12 mouse cellular contexts compared by ENCODE assay signal in the genomic region with DNA sequence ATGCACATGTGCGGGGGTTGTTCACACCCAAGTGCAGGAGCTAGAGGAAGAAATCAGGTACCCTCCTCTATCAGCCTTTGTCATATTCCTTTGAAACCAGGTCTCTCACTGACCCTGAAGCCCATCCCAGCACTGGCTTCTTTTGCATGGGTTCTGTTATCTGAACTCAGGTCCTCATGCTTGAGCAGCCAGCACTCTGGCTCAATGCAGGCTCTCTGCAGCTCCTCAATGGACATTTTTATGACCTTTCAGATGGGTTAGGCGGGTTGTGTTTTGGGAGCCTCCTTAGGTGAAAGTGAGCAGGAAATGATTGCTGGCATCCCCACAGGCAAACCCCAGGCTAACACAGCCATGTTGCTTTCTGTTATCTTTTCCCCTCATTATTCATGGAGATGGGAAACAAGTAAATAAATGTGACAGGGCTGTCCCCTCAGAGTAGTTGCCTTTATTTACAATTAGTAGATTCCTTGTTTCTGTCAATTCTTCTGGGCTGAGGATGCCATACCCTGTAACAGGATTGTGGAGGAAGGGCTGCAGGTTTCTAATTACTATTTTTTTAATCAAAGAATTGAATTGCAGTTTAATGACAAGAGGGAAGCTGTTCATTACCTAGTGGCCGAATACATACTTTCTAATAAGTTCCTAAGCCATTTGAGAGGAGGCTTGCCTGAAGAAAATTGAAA.
DNase-seq lines count a peak whose midpoint lies in the region; ATAC-seq lines count a peak whose summit lies in the region.
"Had no signal": no experiment of that assay in that cellular context is flagged by ENCODE, and none has a peak within 500 bp of the region (broad histone marks: within the 10 kb centered on the region; RNA-seq: fewer than 3 reads in every experiment).

No protein-coding gene starts in this region.

- intact Hi-C loops in heart, postnatal 14 days (cut with DNase I): no loop called here
- intact Hi-C loops in heart, postnatal 10 days (cut with DNase I): no loop called here

- H3K36me3 ChIP-seq in heart, embryonic 14.5 days (ENCODE audit: control insufficient read depth, insufficient read depth, low read length): no peaks in the 10 kb centered on the region
- H3K36me3 ChIP-seq in forebrain, embryonic 14.5 days (ENCODE audit: control insufficient read depth, insufficient read depth, low read length): no peaks in the 10 kb centered on the region
- no peaks in the 10 kb centered on the region for H3K36me3 ChIP-seq in midbrain, embryonic 11.5 days (ENCODE audit: control insufficient read depth, insufficient read depth, low read length)
- H3K36me3 ChIP-seq: embryonic facial prominence, embryonic 13.5 days; heart, embryonic 13.5 days; liver, embryonic 15.5 days had no signal

- H3K9me3 ChIP-seq in heart, embryonic 14.5 days (ENCODE audit: control insufficient read depth, low read length): no peaks in the 10 kb centered on the region
- no peaks in the 10 kb centered on the region for H3K9me3 ChIP-seq in forebrain, embryonic 14.5 days (replicated peaks; ENCODE audit: control insufficient read depth, low read length)
- no peaks in the 10 kb centered on the region for H3K9me3 ChIP-seq in midbrain, embryonic 11.5 days (ENCODE audit: control insufficient read depth, low read length)
- H3K9me3 ChIP-seq: embryonic facial prominence, embryonic 13.5 days; heart, embryonic 13.5 days; liver, embryonic 15.5 days had no signal

- no peak overlapping the region for H3K27ac ChIP-seq in heart, embryonic 14.5 days (replicated peaks in 1 of 2; ENCODE audit: control insufficient read depth in 1 of 2, insufficient read depth in 1 of 2, low read depth in 2 of 2, low read length in 2 of 2)
- peak overlapping the region; percentile 89 for H3K27ac ChIP-seq in forebrain, embryonic 14.5 days (ENCODE audit: low read depth, low read length)
- H3K27ac ChIP-seq in midbrain, embryonic 11.5 days (ENCODE audit: low read depth, low read length): peak overlapping the region; percentile 87
- H3K27ac ChIP-seq: embryonic facial prominence, embryonic 13.5 days; heart, embryonic 13.5 days; liver, embryonic 15.5 days had no signal

- 0 out of 2 replicates have a peak overlapping the region, but pooled peaks have one; percentile 13 for H3K4me2 ChIP-seq in heart, embryonic 14.5 days (ENCODE audit: low read length)
- H3K4me2 ChIP-seq in forebrain, embryonic 14.5 days (ENCODE audit: low read length): no peak overlapping the region
- peak overlapping the region; percentile 26 for H3K4me2 ChIP-seq in midbrain, embryonic 11.5 days
- H3K4me2 ChIP-seq: embryonic facial prominence, embryonic 13.5 days; liver, embryonic 15.5 days had no signal

- H3K27me3 ChIP-seq in heart, embryonic 14.5 days (ENCODE audit: control insufficient read depth, insufficient read depth, low read length): no peaks in the 10 kb centered on the region
- H3K27me3 ChIP-seq in forebrain, embryonic 14.5 days (replicated peaks; ENCODE audit: control insufficient read depth, insufficient read depth, low read length): no peaks in the 10 kb centered on the region; the same call in 1 of the 2 replicates
- 0 out of 2 replicates have a peak, but pooled peaks cover 5% of the 10 kb centered on the region for H3K27me3 ChIP-seq in midbrain, embryonic 11.5 days (ENCODE audit: control insufficient read depth, insufficient read depth, low read length)
- H3K27me3 ChIP-seq: heart, embryonic 13.5 days; liver, embryonic 15.5 days had no signal

- H3K4me1 ChIP-seq in heart, embryonic 14.5 days (ENCODE audit: control insufficient read depth in 2 of 2, insufficient read depth in 2 of 2, low read length in 2 of 2): no peaks in the 10 kb centered on the region
- H3K4me1 ChIP-seq in forebrain, embryonic 14.5 days (ENCODE audit: control insufficient read depth, insufficient read depth, low read length): peaks cover 4% of the 10 kb centered on the region; the same call in 1 of the 2 replicates
- H3K4me1 ChIP-seq in midbrain, embryonic 11.5 days (ENCODE audit: control insufficient read depth, insufficient read depth, low read length): peaks cover 6% of the 10 kb centered on the region; the same call in 1 of the 2 replicates
- H3K4me1 ChIP-seq: liver, embryonic 15.5 days had no signal

- 63% methylated on average over 3 of the region's 3 CpGs for WGBS in heart, embryonic 14.5 days
- WGBS in forebrain, embryonic 14.5 days: 43% methylated on average over 3 of the region's 3 CpGs
- 46% methylated on average over 3 of the region's 3 CpGs for WGBS in midbrain, embryonic 11.5 days

- no peak overlapping the region for H3K4me3 ChIP-seq in heart, embryonic 14.5 days (ENCODE audit: control insufficient read depth in 1 of 2, insufficient read depth in 1 of 2, low read depth in 1 of 2, low read length in 2 of 2)
- no peak overlapping the region for H3K4me3 ChIP-seq in forebrain, embryonic 14.5 days (ENCODE audit: low read depth, low read length)
- H3K4me3 ChIP-seq in midbrain, embryonic 11.5 days (ENCODE audit: low read depth, low read length): no peak overlapping the region
- H3K4me3 ChIP-seq: embryonic facial prominence, embryonic 13.5 days; heart, embryonic 13.5 days; liver, embryonic 15.5 days had no signal

- no peak overlapping the region for H3K9ac ChIP-seq in heart, embryonic 14.5 days (ENCODE audit: low read length)
- H3K9ac ChIP-seq in forebrain, embryonic 14.5 days (ENCODE audit: low read length): no peak overlapping the region
- 0 out of 2 replicates have a peak overlapping the region, but pooled peaks have one; percentile 9 for H3K9ac ChIP-seq in midbrain, embryonic 11.5 days (ENCODE audit: low read length)
- H3K9ac ChIP-seq: embryonic facial prominence, embryonic 13.5 days; heart, embryonic 13.5 days; liver, embryonic 15.5 days had no signal

- no peak for ATAC-seq in heart, embryonic 14.5 days (ENCODE audit: insufficient number of reproducible peaks, insufficient read depth, low FRiP score, low read depth)
- ATAC-seq in CD4-positive, CD25-positive, alpha-beta regulatory T cell, adult 4 months: peak; percentile 9
- ATAC-seq in forebrain, embryonic 14.5 days: peak; percentile 27
- ATAC-seq in midbrain, embryonic 11.5 days (ENCODE audit: low FRiP score): peak; percentile 10

- no peak for DNase-seq in heart, postnatal 14 days
- no peak for DNase-seq in forebrain, embryonic 14.5 days (ENCODE audit: low spot score)
- DNase-seq in midbrain, embryonic 11.5 days (ENCODE audit: low spot score, missing footprints): peak; percentile 85
- DNase-seq in urinary bladder, postnatal 14 days (ENCODE audit: low spot score): no peak
- no peak for DNase-seq in left cerebral cortex, adult 18-20 months (ENCODE audit: low spot score in 2 of 2)
- DNase-seq in heart, postnatal 10 days: no peak
- DNase-seq: kidney, postnatal 25 days had no signal

Comparison
In these comparisons a context has a peak if more than half of its experiments do, and no peak if none do; other contexts are left out.
1. H3K27ac ChIP-seq: peak in forebrain, embryonic 14.5 days (single experiment) and midbrain, embryonic 11.5 days (single experiment); none in heart, embryonic 14.5 days (0 of 2).